Mouse (Mus musculus): ENCODE data around the gene Ube2d2b.

DNA sequence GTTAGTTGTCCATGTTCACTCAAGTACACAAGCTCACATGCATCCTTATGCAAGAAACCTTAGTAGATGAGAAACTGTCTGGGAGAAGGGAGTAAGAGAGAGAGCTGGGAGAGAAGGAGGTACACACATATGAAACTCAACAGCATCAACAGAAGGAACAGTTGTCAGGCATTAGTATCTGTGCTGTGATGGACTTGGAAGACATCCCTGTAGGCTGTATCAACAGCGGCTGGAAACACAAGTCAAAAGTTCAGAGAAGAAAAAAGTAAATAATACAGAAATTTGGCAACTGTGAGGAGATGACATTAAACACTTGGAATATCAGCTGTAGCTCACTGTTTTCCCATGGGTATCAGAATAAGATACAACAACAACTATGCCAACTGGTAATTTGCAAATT is 4.4 kb downstream of the Ube2d2b start:
- no peak for TF ChIP-seq CTCF (IDR thresholded peaks at IDR 0.05; ENCODE audit: extremely low read depth, insufficient read depth, low read length)
- TF ChIP-seq POLR2A (IDR thresholded peaks at IDR 0.05; ENCODE audit: extremely low read depth, insufficient read depth, low read length), result no peak

Measured in cortical plate, adult 2 months (tissue).